Mouse (Mus musculus) CD4-positive, CD25-positive, alpha-beta regulatory T cell, adult 4 months (primary cell): ENCODE data around the gene Ubash3b. TPM values are rescaled to one million over a fixed set of nuclear protein-coding genes. Genes with fewer than 3 reads are reported as not detected.

Source experiments
- ATAC-seq: one replicate; pipeline ENCODE4 v1.8.0; 2017
- polyA plus RNA-seq, 2 experiments: library from polyadenylated mRNA; unstranded; fragments of 100-300 nt; shearing (Covaris generic); gene quantifications; one replicate each; pipeline ENCODE4 v1.2.1; 2017

Ubash3b gene
- polyA plus RNA-seq, 2 experiments from 2014 or later = 25.1 to 27.5 TPM

- peak; percentile 69 for ATAC-seq
Measured at GRCm38 (mm10) chr9:41084191-41084901, 77.2 kb downstream of the Ubash3b start.

- ATAC-seq = peak; percentile 31
Measured at GRCm38 (mm10) chr9:41083386-41084055, 78.0 kb downstream of the Ubash3b start.

- peak; percentile 21 for ATAC-seq
Measured at GRCm38 (mm10) chr9:41082891-41083290, 78.6 kb downstream of the Ubash3b start.

- ATAC-seq = peak; percentile 65
Measured at GRCm38 (mm10) chr9:41080877-41081276, 80.6 kb downstream of the Ubash3b start.

GRCm38 (mm10) chr9:41079428-41080155 is 81.9 kb downstream of the Ubash3b start:
- no peak for ATAC-seq

- no peak for ATAC-seq
Measured at GRCm38 (mm10) chr9:41078198-41078597, 83.3 kb downstream of the Ubash3b start.

GRCm38 (mm10) chr9:41076150-41076549 is 85.3 kb downstream of the Ubash3b start:
- no peak for ATAC-seq

GRCm38 (mm10) chr9:41075528-41075927 is 86.0 kb downstream of the Ubash3b start:
- ATAC-seq = no peak

- ATAC-seq = peak; percentile 93
Measured at GRCm38 (mm10) chr9:41073196-41074009, 88.1 kb downstream of the Ubash3b start.

GRCm38 (mm10) chr9:41072786-41073185 is 88.7 kb downstream of the Ubash3b start:
- ATAC-seq = peak; percentile 69

- ATAC-seq = no peak
Measured at GRCm38 (mm10) chr9:41071906-41072511, 89.5 kb downstream of the Ubash3b start.

GRCm38 (mm10) chr9:41070761-41071181 is 90.7 kb downstream of the Ubash3b start:
- ATAC-seq = no peak

- ATAC-seq = no peak
Measured at GRCm38 (mm10) chr9:41069509-41069908, 92.0 kb downstream of the Ubash3b start.

- ATAC-seq = no peak
Measured at GRCm38 (mm10) chr9:41061446-41061845, 100.1 kb downstream of the Ubash3b start.

- ATAC-seq = no peak
Measured at GRCm38 (mm10) chr9:41060617-41061016, 100.9 kb downstream of the Ubash3b start.

- ATAC-seq = no peak
Measured at GRCm38 (mm10) chr9:41058765-41059535, 102.5 kb downstream of the Ubash3b start.

- ATAC-seq = no peak
Measured at GRCm38 (mm10) chr9:41054166-41054565, 107.3 kb downstream of the Ubash3b start.

- ATAC-seq = no peak
Measured at GRCm38 (mm10) chr9:41053478-41053877, 108.0 kb downstream of the Ubash3b start.

- ATAC-seq = no peak
Measured at GRCm38 (mm10) chr9:41051080-41051932, 110.2 kb downstream of the Ubash3b start.
